Mouse (Mus musculus) left cerebral cortex, adult 9 months (tissue): ENCODE measurements around the gene Lrrc55.
A peak's percentile ranks its signal among the peaks of the same experiment; 100 is the strongest.

ENCODE experiments used
- DNase-seq, 2 experiments: peaks; one replicate each; pipeline ENCODE4 v3.0.0; 2022; ENCODE audit warnings: low spot score in 2 of 2

Gene Lrrc55

GRCm38 (mm10) chr2:85172071-85172762 is 24.8 kb downstream of the Lrrc55 start:
- no peak for DNase-seq

- no peak for DNase-seq
Measured at GRCm38 (mm10) chr2:85168327-85168726, 28.7 kb downstream of the Lrrc55 start.

GRCm38 (mm10) chr2:85167624-85168023 is 29.4 kb downstream of the Lrrc55 start:
- DNase-seq, result no peak

GRCm38 (mm10) chr2:85163311-85164047 is 33.5 kb downstream of the Lrrc55 start:
- DNase-seq, result no peak

GRCm38 (mm10) chr2:85161638-85162093 is 35.3 kb downstream of the Lrrc55 start:
- no peak for DNase-seq

DNA sequence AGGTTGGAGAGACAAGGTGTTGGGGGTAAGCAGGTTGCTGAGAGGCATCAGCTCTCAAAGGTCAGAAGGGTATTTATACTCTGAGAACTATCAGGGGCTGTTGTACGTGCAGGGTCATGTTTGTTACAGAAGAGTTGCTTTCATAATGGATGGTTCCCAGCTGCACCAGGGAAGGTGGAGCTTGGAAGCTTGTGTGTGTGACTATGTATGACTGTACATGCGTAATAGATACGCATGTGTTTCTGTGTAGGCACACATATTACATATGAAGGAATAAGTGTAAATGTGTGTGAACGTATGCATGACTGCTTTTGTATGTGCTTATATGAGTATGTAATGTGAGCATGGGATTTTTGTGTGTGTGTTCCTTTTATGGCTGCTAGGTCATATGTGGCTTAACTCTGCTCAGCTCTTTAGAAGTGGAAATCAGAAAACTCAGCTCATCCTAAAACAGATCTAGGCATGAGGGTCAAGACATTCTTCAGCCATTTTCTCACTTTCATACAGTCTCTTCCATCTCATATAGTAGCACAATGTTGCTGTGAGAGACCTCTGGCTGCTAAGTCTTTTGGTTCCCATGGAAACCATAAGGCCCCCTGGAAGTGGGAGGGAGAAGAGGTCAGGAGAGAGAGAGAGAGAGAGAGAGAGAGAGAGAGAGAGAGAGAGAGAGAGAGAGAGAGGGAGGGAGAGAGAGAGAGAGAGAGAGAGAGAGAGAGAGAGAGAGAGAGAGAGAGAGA is 35.9 kb downstream of the Lrrc55 start:
- no peak for DNase-seq

- no peak for DNase-seq
Measured at GRCm38 (mm10) chr2:85157382-85157781, 39.6 kb downstream of the Lrrc55 start.

DNA sequence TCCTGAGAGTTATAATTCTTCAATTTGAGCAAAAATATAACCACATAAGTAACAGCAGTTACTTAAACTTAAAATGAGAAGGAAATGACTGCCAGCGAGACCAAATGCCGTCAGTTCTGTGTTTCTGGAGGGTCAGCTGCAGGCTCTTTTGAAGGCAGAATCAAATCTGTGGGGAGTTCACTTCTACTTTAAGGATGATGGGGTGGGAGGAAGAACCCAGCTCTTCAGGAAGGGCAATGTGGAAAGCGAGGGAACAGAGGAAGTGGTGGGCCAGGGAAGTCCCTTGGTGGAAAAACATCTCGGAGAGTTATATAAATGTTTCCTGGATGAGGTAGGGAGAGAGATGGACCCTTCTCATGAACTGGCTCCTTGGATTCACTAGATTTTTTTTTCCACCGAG is 40.9 kb downstream of the Lrrc55 start:
- DNase-seq, result no peak

- no peak for DNase-seq
Measured at GRCm38 (mm10) chr2:85155334-85155733, 41.7 kb downstream of the Lrrc55 start.

GRCm38 (mm10) chr2:85151233-85151632 is 45.8 kb downstream of the Lrrc55 start:
- peak; percentile 16 to 18 for DNase-seq

GRCm38 (mm10) chr2:85150373-85150772 is 46.6 kb downstream of the Lrrc55 start:
- no peak for DNase-seq

DNA sequence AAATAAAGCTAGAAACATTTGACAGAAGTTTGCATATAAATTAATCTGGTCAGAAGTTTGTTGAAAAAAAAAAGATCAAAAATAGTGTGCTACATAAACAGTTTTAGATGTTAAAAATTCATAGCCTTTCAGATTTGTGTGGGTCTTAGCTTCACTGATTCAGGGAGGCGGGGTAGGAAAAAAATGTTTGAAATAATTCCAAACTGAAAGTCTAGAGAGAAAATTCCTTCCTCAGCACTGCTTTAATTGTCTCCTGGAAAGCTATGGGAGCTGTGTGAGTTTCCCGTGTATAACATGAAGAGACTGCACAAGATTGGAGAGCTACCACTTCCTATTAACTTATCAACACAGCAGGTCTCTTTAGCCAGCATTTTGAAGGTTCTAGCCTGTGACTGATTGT is 49.5 kb downstream of the Lrrc55 start:
- no peak for DNase-seq

DNA sequence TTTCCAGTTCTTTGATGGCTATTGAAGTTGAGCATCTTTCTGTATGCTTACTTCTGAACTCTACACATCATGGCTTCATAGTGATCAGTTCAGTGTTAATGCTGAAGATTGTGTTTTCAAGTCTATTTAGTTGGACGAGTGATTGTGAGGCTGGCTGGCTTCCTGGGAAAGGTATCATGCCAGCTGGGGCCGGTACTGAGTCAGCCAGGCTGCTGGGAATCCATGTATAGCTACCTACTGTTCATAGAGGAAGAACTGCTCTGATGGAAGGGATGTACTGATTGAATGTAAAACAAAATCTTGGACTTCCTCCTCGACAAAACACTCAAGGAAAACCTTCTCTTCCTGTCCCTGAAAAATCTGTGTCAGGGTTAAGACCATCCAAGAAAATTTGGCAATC is 51.7 kb downstream of the Lrrc55 start:
- DNase-seq, result peak in 1 of 2 experiments; percentile 30

DNA sequence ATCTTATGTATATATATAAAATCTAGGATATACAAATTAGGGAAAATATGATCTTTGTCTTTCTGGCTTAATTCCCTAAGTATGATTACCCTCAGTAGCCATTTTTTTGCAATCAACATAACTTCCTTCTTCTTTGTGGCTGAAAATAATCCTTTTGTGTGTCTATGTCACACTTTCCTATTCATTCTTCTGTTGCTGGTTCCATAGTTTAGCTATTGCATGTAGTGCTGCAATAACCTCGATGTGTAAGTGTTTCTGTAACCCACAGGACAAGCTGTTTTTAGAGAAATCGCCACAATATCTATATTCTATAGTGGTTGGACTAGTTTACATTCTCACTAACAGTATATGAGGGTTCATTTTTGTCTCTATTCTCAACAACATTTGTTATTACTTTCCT is 52.1 kb downstream of the Lrrc55 start:
- no peak for DNase-seq

DNA sequence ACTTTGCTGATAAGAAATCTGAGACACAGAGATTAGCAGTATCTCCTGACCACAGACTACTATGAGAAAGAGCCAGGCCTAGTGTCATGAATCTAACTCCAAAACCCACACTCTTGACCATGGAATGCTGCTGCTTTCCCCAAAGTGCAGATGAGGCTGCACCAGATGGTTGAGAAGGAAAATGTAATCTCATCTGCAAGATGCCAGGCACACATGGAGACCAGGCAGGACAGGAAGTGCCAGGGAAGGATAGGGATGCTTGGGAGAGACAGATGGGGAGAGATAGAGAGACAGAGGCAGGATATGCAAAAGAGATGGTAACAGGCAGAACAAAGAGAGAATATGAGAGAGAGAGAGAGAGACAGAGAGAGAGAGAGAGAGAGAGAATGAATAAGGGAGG is 56.2 kb downstream of the Lrrc55 start:
- no peak for DNase-seq

- DNase-seq, result no peak
Measured at GRCm38 (mm10) chr2:85139846-85140245, 57.2 kb downstream of the Lrrc55 start.

DNA sequence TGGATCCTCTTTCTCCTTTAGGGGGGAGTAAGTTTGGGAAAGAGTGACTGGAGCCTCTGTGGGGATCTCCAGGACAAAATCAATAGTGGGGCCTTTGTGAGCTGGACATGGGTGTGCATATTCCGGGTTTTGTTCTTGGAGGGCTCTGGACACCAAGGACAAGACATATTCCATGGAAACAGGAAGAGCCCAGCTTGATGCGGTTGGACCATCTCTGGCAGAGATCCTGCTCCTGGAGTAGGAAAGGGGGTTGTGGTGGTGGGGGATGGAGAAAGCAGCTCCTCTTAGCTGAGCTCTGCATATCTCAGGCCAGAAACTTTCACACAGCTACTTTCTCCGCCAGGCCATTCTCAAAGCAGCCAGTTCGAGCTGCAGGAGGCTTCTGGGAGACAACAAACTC is 57.6 kb downstream of the Lrrc55 start:
- DNase-seq, result no peak

- DNase-seq, result no peak
Measured at GRCm38 (mm10) chr2:85138143-85138542, 58.9 kb downstream of the Lrrc55 start.

DNA sequence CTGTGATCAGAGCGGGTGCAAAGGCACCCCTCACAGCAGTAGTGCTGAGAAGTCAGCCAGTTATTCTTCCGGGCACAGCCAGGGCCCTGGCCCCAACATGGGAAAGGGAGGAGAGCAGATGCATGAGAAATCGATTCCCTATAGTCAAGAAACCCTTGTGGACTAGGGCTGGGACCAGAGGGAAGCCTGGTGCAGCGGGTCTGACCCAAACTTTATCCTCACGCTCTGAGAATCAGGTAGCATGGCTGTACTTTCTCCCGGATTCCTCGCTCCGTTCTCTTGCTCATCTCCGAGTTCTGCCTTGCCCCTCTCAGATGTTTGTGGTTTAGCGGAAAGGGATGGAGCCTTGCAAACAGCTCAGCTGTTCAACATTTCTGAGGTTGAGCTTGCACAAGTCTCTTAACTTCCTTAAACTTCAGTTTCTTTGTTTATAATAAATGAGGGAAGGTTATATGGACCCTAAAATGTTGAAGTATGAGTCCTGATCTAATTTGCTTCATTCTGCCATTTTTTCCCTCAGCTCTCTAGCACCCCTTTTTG is 59.3 kb downstream of the Lrrc55 start:
- no peak for DNase-seq

GRCm38 (mm10) chr2:85136831-85137520 is 60.0 kb downstream of the Lrrc55 start:
- no peak for DNase-seq

- DNase-seq, result no peak
Measured at GRCm38 (mm10) chr2:85136089-85136488, 60.9 kb downstream of the Lrrc55 start, which contains the start of gene Aplnr. Gene Aplnr (plus strand): TSS chr2:85136225.

DNA sequence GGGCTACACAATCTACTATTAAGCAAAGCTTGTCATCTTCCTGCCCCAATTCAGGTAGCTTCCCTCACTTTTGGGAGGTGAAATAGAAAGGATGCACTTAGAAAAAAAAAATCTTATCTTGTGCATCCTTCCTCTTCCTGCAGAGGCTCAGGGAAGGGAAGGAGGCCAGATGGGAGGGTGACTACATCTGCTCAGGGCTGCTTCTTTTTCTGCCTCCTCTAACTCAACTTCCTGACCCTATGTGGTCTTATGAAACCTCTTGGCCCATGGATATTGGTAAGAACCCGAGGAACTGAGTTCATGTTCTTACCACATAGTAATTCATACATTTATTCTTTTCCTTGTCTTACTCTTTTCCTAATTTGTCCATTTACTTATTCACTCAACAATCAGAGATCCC is 61.9 kb downstream of the Lrrc55 start:
- no peak for DNase-seq
